Mouse (Mus musculus): ENCODE measurements around the gene Zdhhc20.

- TF ChIP-seq CTCF (IDR thresholded peaks at IDR 0.05; ENCODE audit: low read depth, low read length): no peak
- TF ChIP-seq TAL1 (conservative IDR thresholded peaks at IDR 0.05; ENCODE audit: low read depth, low read length): no peak
These were observed 91.8 kb downstream of the Zdhhc20 start, which contains the start of gene Sap18 for GRCm38 (mm10) chr14:57797991-57798931.
